Mouse (Mus musculus): Measurements from ENCODE around the gene S1pr5. TPM values are rescaled to one million over a fixed set of nuclear protein-coding genes. Genes with fewer than 3 reads are reported as not detected.
A peak's percentile ranks its signal among the peaks of the same experiment; 100 is the strongest.
"Not testable (repeated sequence)": the region's sequence is repeated elsewhere in the genome, so short reads cannot be mapped to it uniquely, and the experiment has no call there.

Gene S1pr5
- polyA plus RNA-seq, 1 experiment: not detected

DNA sequence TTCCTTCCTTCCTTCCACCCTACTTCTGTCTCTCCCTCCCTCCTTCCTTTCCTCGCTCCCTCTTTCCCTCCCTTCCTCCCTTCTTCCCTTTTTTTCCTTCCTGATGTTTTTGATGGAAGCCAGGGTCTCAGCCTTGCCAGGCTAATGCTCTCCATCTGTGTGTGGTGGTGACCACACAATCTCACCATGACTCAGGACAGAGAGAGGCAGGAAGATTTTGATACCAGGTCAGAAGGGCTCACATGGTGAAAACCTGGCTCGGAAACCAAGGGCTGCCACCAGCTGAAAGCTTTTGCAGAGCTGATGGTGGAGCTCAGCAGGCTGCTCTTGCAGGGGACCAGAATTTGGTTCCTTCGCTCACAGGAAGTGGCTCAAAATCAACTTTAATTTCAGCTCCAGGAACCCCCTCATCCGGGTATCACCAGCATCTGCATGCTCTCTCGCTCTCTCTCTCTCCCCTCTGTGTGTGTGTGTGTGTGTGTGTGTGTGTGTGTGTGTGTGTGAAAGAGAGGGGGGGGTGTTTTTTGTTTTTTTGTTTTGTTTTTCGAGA, 12.3 kb upstream of the S1pr5 start:
- WGBS: 79% methylated on average over 6 of the region's 6 CpGs
- H3K27ac ChIP-seq (ENCODE audit: insufficient read depth, low read depth, low read length): no peak overlapping the region
- no peak for TF ChIP-seq POLR2A (IDR thresholded peaks at IDR 0.05; ENCODE audit: insufficient read depth, low read depth, low read length)
- TF ChIP-seq CTCF (IDR thresholded peaks at IDR 0.05; ENCODE audit: insufficient read depth, low read depth, low read length): no peak
- 0 out of 2 replicates have a peak, but pooled peaks cover 4% of the 10 kb centered on the region for H3K4me1 ChIP-seq (ENCODE audit: control insufficient read depth, insufficient read depth, low read length)
- H3K4me3 ChIP-seq (ENCODE audit: insufficient read depth, low read depth, low read length): no peak overlapping the region

DNA sequence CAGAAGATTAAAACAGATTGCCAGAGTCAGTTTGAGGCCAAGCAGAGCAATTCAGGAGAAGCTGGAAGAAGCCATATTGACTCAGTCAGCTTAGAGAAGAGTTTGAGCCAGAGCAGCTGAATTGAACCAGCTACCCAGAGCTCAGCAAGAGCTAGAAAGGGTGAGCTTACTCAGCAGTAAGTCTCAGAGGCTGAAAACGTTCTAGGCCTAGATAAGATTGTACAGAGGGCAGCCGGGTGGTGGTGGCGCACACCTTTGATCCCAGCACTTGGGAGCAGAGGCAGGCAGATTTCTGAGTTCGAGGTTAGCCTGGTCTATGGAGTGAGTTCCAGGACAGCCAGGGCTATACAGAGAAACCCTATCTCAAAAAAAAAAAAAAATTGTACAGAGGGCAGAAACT, 8.1 kb upstream of the S1pr5 start:
- not testable (repeated sequence) for H3K4me1 ChIP-seq (ENCODE audit: control insufficient read depth, insufficient read depth, low read length); H3K4me3 ChIP-seq (ENCODE audit: insufficient read depth, low read depth, low read length); H3K27ac ChIP-seq (ENCODE audit: insufficient read depth, low read depth, low read length)
- WGBS: 85% methylated on average over 4 of the region's 4 CpGs

DNA sequence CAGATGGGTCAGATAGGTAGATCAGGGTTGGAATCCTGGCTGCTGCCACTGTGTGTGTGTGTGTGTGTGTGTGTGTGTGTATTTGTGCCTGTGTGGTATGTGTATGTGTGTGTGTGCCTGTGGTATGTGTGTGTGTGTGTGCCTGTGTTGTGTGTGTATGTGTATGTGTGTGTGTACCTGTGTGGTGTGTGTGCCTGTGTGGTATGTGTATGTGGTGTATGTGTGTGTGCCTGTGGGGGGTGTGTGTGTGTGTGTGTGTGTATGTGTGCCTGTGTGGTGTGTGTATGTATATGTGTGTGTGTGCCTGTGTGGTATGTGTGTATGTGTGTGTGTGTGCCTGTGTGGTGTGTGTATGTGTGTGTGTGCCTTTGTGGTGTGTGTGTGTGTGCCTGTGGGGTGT, 6.4 kb upstream of the S1pr5 start:
- H3K4me3 ChIP-seq (ENCODE audit: insufficient read depth, low read depth, low read length): no peak overlapping the region
- no peaks in the 10 kb centered on the region; the same call in 1 of the 2 replicates for H3K4me1 ChIP-seq (ENCODE audit: control insufficient read depth, insufficient read depth, low read length)
- H3K27ac ChIP-seq (ENCODE audit: insufficient read depth, low read depth, low read length): no peak overlapping the region
- TF ChIP-seq CTCF (IDR thresholded peaks at IDR 0.05; ENCODE audit: insufficient read depth, low read depth, low read length): no peak

DNA sequence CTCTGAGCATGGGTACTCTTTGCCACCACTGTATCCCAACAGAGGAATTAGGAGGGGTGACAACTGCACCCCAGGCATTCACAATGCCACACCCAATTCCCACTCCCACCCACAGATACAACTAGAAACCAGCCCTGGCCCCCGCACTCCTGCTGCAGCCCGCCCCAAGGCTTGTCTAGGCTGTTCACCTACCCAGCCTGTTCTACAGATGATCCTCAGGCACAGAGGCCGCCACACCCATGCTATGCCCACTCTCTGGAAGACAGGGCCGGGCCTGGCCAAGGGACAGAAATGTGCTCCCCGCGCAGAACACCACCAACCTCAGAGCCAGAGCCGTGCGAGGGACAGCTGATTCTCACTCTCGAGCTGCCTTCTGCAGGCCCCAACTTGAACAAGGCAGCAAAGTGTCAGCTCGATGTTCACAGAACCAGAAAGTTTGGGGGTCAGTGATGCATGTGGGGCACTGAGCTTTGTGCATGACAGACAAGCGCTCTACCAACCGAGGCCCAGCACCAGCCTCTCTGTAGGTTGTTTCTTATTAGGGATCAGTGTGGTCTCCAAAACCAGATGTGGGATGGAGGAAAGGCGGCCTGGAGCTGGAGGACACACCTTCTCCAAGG, 3.0 kb upstream of the S1pr5 start:
- H3K4me3 ChIP-seq (ENCODE audit: insufficient read depth, low read depth, low read length): no peak overlapping the region
- peaks cover 4% of the 10 kb centered on the region for H3K4me1 ChIP-seq (ENCODE audit: control insufficient read depth, insufficient read depth, low read length)
- no peak overlapping the region for H3K27ac ChIP-seq (ENCODE audit: insufficient read depth, low read depth, low read length)
- no peak for TF ChIP-seq POLR2A (IDR thresholded peaks at IDR 0.05; ENCODE audit: insufficient read depth, low read depth, low read length)
- no peak for TF ChIP-seq CTCF (IDR thresholded peaks at IDR 0.05; ENCODE audit: insufficient read depth, low read depth, low read length)
- 83% methylated on average over 13 of the region's 13 CpGs for WGBS

DNA sequence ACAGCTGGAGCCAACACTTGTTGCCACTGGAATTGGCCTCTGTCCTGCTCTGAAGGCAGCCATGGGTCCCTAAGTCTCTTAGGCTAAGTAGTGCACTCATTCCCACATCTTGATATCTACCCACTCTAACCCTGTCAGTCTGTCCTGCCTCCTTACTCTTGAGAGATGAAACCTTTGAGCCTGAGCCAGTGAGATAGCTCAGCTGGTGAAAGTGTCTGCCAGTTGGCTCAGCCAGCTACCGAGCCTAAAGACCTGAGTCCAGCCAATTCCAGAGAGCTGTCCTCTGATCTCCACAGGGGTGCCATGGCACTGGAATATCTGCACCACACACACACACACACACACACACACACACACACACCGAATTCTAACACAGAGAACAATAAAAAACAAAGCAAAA, 2.3 kb upstream of the S1pr5 start:
- Histone ChIP-seq H3K4me3 (ENCODE audit: insufficient read depth, low read depth, low read length) (no peak overlapping the region), H3K4me1 (ENCODE audit: control insufficient read depth, insufficient read depth, low read length) (peaks cover 4% of the 10 kb centered on the region), H3K27ac (ENCODE audit: insufficient read depth, low read depth, low read length) (no peak overlapping the region)
- WGBS: 57% methylated on average over 2 of the region's 2 CpGs
- TF ChIP-seq POLR2A (IDR thresholded peaks at IDR 0.05; ENCODE audit: insufficient read depth, low read depth, low read length) (no peak), CTCF (IDR thresholded peaks at IDR 0.05; ENCODE audit: insufficient read depth, low read depth, low read length) (no peak)

DNA sequence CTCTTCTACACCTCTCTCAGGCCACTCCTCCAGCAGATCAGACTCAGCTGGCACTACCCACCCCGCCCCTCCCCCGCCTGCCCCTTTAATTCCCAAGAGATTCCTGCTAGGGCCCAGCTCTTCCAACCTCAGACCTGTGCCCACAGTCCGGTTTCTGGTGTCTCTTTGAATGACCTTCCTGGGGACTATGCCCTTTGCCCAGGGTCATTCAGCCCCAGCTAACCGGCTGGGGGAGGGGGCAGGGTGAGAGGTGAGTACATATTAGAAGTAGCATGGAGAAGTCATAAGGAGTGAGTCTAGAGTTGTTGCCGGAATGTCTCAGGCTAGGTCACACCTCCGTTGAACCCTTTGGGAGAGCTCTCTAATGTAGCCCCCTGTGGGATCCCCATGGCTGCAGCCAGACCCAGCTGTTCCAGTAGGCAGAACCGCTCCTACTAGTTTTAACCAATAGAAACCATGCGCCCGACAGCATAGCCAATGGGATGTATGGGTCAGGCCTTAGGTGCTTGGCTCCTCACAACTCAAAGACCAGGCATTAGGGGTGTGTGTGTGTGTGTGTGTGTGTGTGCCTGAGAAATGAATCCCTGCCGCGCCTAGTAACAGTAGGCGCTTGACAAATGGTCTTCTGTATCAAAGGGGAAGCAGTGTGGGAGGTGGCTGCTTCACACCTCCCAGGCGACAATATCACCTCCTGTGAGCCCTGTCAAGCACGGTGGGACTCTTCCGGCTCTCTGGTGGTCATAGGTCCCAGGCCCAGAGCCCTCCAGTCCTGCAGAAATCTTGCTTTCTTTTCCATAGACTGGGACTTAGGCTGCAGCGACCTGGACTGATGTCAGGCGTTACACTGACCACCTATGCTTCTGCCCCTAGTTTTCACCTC, 1.6 kb upstream of the S1pr5 start:
- no peak for TF ChIP-seq CTCF (IDR thresholded peaks at IDR 0.05; ENCODE audit: insufficient read depth, low read depth, low read length)
- TF ChIP-seq POLR2A (IDR thresholded peaks at IDR 0.05; ENCODE audit: insufficient read depth, low read depth, low read length): no peak
- no peak overlapping the region for H3K4me3 ChIP-seq (ENCODE audit: insufficient read depth, low read depth, low read length)
- 58% methylated on average over 17 of the region's 17 CpGs for WGBS
- peaks cover 4% of the 10 kb centered on the region for H3K4me1 ChIP-seq (ENCODE audit: control insufficient read depth, insufficient read depth, low read length)
- H3K27ac ChIP-seq (ENCODE audit: insufficient read depth, low read depth, low read length): no peak overlapping the region

DNA sequence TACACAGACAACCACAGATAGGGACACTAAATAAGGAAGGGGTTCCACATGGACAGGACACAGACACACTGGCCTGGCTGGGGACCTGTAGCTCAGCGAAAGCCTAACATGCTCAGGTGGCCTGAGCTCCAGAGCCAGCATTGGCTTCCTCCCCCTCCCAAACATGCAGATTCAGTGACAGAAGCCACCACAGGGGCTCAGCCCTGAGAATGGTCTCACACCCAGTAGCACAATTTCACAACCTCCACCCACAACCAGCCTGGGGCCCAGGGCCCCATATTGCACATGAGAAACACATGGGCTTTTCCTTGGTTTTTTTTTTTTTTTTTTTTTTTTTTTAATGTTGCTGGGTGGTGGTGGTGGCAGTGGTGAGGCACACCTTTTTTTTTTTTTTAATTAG, 1.9 kb downstream of the S1pr5 start:
- H3K4me1 ChIP-seq (ENCODE audit: control insufficient read depth, insufficient read depth, low read length): peaks cover 15% of the 10 kb centered on the region
- H3K27ac ChIP-seq (ENCODE audit: insufficient read depth, low read depth, low read length): no peak overlapping the region

DNA sequence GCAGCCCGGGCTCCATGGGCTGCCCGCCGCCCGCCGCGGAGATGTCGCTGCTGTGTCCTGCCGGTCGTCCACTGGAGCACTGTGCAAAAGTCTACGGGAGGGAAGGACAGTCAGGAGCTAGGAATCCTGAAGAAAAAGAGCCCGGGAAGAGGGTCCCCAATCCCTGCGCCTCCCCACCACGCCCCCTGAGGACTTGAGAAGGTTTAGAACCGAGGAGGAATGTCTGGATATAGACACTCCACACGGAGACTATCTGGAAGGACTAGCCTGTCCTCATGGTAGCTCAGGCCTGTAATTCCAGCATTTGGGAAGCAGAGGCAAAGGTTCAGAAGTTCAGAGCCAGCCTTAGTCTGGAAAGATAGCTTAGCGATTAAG, 3.1 kb downstream of the S1pr5 start:
- H3K4me3 ChIP-seq (ENCODE audit: insufficient read depth, low read depth, low read length): peak overlapping the region; percentile 44
- peaks cover 15% of the 10 kb centered on the region for H3K4me1 ChIP-seq (ENCODE audit: control insufficient read depth, insufficient read depth, low read length)
- TF ChIP-seq CTCF (IDR thresholded peaks at IDR 0.05; ENCODE audit: insufficient read depth, low read depth, low read length) (no peak), POLR2A (IDR thresholded peaks at IDR 0.05; ENCODE audit: insufficient read depth, low read depth, low read length) (no peak)
- H3K27ac ChIP-seq (ENCODE audit: insufficient read depth, low read depth, low read length): no peak overlapping the region
- 3% methylated on average over 16 of the region's 16 CpGs for WGBS

More for the DNA sequence above, 1.9 kb downstream of the S1pr5 start:
- 97% methylated on average over 1 of the region's 1 CpGs for WGBS
- no peak for TF ChIP-seq POLR2A (IDR thresholded peaks at IDR 0.05; ENCODE audit: insufficient read depth, low read depth, low read length)
- TF ChIP-seq CTCF (IDR thresholded peaks at IDR 0.05; ENCODE audit: insufficient read depth, low read depth, low read length): no peak
- no peak overlapping the region for H3K4me3 ChIP-seq (ENCODE audit: insufficient read depth, low read depth, low read length)

DNA sequence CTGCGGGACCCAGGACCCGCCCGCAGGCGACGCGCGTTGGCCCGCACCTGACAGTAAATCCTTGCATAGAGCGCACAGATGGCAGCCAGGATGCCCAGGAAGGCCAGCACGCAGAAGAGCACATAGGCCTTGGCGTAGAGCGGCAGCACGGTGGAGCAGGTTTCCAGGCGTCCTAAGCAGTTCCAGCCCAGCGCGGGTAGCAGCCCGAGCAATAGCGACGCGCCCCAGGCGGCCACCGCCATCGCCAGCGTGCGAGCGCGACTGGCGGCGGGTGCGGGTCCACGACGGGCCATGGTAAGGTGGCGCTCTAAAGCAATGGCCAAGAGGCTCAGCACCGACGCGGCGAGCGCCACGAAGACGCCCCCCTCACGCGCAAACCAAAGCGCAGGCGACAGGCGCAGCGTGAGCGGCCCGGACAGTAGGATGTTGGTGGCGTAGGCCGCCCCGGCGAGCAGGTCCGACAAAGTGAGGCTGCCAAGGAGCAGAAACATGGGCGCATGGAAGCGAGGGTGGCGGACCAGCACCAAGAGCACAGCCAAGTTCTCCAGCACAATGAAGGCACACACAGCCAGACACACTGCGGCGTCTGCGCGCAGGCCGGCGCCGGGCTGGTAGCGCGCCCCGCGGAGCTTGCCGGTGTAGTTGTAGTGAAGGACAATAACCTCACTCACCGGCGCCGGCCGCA, 3.7 kb downstream of the S1pr5 start:
- peak overlapping the region; percentile 44 for H3K4me3 ChIP-seq (ENCODE audit: insufficient read depth, low read depth, low read length)
- TF ChIP-seq CTCF (IDR thresholded peaks at IDR 0.05; ENCODE audit: insufficient read depth, low read depth, low read length): no peak
- TF ChIP-seq POLR2A (IDR thresholded peaks at IDR 0.05; ENCODE audit: insufficient read depth, low read depth, low read length): no peak
- peaks cover 17% of the 10 kb centered on the region for H3K4me1 ChIP-seq (ENCODE audit: control insufficient read depth, insufficient read depth, low read length)
- under 1% methylated on average over 72 of the region's 72 CpGs for WGBS
- H3K27ac ChIP-seq (ENCODE audit: insufficient read depth, low read depth, low read length): no peak overlapping the region
